Mouse (Mus musculus) megakaryocyte, embryonic 14.5 days (primary cell): ENCODE data around the gene Dach1.

ENCODE experiments used
- FLI1 ChIP-seq: IDR thresholded peaks from 2 replicates; pipeline ENCODE4 v1.6.1; 2012; ENCODE audit warnings: low read length, inconsistent platforms, mixed read lengths
- GATA1 ChIP-seq: IDR thresholded peaks from 3 replicates; pipeline ENCODE4 v1.6.1; 2012; ENCODE audit warnings: mixed read lengths, low read length, inconsistent platforms, borderline replicate concordance

GRCm38 (mm10) chr14:98071877-98072276, 97.7 kb downstream of the Dach1 start:
- no peak for TF ChIP-seq FLI1
- no peak for TF ChIP-seq GATA1
